Mouse (Mus musculus) liver (tissue): ENCODE measurements at regions not wholly inside any gene's neighbourhood (a gene's known extent, or its start where the extent isn't known, plus 50 kb on each side); places are given as distances from the start of the nearest gene placed in this dataset.
"Not testable (repeated sequence)": the region's sequence is repeated elsewhere in the genome, so short reads cannot be mapped to it uniquely, and the experiment has no call there.

Experiments
- DNase-seq: peaks from one replicate; pipeline ENCODE4 v3.0.0-alpha.2; 2020; ENCODE audit warnings: mixed read lengths

- no peak for DNase-seq
Observed at GRCm38 (mm10) chr9:53045788-53046187, 202.1 kb downstream of the Ddx10 start.

DNA sequence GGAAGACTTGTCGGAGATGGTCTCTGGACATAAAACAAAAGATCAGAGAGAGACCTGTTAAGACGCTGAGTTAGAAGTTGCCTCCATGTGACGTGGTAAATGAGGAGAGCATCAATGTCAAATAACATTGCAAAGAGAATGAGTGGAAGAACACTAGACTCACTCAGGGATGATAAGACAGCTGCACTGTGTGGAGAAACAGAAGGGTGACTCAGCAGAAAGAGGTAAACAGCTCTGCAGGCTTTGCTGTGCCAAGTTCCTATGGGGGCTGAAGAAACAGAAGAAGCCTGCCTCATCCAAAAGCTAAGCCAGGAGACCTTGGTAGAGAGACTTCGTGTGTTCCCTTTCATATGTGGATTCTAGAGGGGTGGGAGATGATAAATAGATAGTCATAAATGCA, 214.1 kb downstream of the Ddx10 start:
- no peak for DNase-seq

GRCm38 (mm10) chr9:53022096-53022495, 225.8 kb downstream of the Ddx10 start:
- DNase-seq: no peak

DNA sequence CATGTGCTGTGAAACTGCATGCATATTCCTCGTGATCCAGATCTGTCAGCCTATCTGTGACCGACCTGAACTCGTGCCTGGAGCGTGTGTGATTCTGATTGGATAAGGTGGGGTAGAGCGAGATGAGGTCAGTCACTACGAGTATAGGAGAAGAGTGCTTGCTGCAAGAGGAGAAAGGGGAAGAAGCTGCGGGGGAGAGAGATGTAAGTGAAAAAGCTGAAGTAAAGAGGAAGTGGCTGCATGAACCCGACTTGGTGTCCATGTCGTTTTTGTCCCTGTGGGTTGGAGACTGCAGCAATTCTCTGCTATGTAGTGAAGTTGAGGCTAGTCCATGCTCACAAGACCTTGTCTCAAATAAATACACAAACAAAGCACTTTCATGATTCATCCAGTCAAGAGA, 237.1 kb downstream of the Ddx10 start:
- DNase-seq: no peak

- no peak for DNase-seq
Observed at GRCm38 (mm10) chr9:53007395-53007794, 240.5 kb downstream of the Ddx10 start.

DNA sequence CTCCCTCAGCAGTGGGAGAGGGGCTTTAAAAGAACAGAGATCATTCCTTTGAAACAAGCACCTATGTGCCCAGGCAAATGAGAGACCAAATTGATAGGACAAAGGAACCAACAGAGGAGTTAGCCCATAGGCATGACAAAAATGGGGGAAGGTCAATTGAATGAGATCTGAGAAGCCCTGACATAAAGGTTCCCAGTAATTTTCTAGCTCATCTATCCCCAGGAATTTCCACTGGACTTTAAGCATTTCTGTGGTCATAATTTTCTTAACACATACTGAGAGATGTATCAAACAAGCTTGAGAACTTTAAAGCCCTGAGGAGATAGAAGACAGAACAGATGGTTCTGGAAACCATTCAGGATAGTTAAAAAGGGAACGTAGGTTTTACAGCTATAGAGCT, 241.8 kb downstream of the Ddx10 start:
- no peak for DNase-seq

- DNase-seq: no peak
Observed at GRCm38 (mm10) chr9:53004253-53004978, 243.4 kb downstream of the Ddx10 start.

- DNase-seq: no peak
Observed at GRCm38 (mm10) chr9:52976041-52976440, 271.8 kb downstream of the Ddx10 start.

DNA sequence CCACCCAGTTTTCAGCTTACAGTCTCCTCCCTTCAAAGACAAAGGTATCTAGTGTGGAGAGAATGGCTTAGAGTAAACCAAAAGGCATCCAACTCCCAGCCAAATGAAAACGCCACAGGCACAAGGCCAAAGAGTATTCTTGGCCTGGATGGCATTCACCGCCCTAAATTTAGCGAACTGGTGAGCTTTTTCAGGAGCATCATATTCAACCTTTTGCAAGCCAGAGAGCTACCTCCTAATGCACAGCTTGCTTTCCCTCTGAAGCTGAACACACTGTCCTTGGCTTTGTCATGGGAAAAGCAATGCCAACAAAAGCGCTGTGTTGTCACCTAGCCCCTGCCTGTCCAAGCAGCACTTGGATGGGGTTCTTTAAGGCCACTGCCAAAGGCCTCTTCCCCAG, 282.2 kb downstream of the Ddx10 start:
- no peak for DNase-seq

DNA sequence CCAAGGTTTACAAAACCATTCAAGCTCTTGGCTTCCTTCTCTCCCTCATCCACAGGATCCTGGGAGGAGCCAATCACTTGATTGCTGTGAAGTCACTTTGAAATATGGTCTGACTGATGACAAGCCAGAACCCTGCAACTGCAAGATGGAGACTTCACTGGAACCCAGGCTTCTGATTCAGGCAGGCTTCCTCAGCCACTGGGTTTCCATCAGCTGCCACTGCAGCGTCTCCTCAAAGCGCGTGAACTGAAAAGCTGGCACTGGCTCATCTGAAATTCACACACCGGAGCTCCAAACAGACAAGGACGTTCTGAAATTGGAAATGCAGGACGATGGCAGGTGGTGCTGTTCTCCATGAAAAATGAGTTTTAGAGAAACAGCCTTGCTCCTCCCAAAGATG, 280.1 kb upstream of the AI593442 start:
- no peak for DNase-seq

- no peak for DNase-seq
Observed at GRCm38 (mm10) chr9:52957245-52957644, 277.7 kb upstream of the AI593442 start.

- no peak for DNase-seq
Observed at GRCm38 (mm10) chr9:52944081-52944480, 264.5 kb upstream of the AI593442 start.

DNA sequence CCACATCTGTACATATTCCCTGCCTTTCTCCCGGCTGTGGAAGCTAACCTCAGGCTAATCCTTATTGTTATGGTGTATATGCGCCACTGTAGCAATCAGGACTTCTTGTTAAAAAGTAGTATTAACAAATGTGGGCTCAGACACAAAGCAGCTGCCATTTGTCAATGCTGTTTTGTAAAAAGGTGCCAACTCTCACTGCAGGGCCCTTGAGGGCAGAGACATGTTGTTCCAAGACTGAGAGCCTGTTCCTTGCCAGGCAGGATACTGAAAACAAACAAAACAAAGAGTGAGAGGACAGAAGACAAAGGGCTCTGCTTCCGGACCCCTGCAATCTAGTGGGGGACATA, 262.0 kb upstream of the AI593442 start:
- no peak for DNase-seq

DNA sequence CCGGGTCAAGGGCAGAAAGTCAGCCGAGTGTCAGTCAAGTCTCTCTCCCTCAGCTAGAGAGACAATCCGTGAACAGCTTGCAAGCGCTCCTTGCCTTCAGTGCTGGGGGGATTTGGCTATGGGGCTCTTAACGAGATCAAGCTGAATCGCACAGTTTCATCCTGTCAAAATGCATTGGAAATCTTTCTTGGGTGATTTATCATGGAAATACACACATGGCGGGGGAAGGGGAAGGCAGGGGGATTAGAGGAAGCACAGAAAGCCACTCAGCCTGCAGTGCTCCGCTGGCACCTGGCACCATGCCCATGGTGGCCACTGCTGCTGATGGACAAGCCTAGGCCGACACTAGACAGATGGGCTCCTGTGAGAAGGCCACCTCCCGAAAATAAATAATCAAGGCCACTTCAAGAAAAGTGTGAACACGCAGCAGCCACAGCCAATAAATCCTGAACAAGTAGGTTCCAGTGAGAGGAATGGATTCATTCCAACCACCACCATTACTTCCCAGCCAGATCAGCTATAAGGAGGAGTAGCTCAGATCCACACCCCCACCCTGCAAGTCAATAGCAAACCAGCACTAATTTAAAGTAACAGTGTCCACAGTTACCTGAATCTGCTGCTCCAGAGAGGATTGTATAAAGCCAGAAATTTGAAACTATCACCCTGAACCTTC, 261.5 kb upstream of the AI593442 start:
- DNase-seq: no peak

GRCm38 (mm10) chr9:52935082-52935481, 255.5 kb upstream of the AI593442 start:
- DNase-seq: no peak

DNA sequence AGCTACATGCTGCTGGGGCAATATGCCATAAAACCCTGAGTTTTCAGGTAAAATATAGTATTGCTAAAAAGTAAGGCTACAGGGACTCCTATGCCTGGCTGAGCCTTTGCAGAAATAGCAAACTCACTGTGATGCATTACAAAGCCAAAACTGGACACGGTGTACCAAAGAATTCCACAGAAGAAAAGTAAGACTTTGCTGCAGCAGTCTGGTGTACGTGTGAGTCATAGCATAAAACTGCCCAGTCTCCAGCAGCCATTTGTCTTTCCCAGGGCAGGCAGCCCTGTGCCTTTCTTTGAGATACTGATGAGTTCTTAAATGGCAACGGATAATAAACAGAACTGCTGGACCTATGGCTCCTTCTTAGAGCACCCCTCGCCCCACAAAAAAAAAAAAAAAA, 237.9 kb upstream of the AI593442 start:
- no peak for DNase-seq

- not testable (repeated sequence) for DNase-seq
Observed at GRCm38 (mm10) chr9:52888653-52889052, 209.1 kb upstream of the AI593442 start.

GRCm38 (mm10) chr9:52887997-52888396, 208.4 kb upstream of the AI593442 start:
- DNase-seq: not testable (repeated sequence)

DNA sequence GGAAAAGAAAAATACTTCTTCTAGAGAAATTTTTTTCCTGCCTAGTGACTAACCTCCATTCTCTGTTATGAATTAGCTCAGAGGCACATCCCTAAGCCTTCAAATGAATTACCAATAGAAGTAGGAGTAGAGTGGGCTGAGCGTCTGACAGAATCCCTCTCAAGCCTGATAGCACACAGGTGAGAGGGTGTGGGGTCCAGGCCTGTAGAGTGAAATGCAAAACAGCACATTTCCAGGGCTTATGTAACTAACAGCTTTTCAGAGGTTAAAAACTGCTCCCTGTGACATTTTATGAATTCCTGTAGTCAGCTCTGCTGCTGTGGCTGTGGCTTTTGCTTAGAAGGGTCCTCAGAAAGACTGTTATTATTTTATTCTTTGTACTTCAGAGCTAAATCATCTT, 187.7 kb upstream of the AI593442 start:
- no peak for DNase-seq

GRCm38 (mm10) chr9:52860327-52860726, 180.7 kb upstream of the AI593442 start:
- no peak for DNase-seq

- no peak for DNase-seq
Observed at GRCm38 (mm10) chr9:52858411-52858810, 178.8 kb upstream of the AI593442 start.

DNA sequence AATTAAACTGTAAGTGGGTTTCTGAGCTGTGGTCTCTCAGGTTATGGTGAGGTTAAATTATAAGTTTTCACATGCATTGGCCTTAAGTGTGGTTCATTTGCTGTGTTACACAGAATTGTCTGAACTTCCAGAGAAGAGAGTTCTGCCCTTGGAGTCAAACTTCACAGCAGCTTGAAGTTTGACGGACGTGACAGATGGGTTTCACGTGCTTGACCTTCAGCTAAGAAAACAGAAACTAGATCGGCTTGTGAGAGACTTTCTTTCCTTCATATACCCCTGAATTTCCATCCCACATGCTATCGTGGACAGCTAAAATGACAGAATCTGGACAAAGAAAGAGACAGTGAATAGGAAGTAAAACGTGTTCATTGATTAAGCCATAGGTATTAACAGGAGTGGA, 173.8 kb upstream of the AI593442 start:
- no peak for DNase-seq

DNA sequence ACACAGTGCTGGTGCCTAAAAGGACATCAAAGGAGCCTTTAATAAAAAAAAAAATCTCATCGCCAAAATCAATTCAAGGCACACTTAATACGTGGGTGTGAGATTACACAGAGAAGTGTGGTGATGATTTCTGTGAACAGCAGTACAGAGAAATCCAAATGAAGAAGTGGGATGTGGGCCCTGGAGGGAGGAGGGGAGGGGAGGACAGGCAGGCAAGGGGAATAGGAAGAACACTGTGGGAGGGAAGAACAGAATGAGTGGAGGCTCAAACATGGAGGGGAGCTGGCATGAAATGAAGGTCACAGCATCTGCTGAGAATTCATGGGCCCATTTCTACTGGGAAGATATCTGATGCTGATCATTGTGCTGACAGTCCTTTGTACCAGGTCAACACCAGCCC, 171.0 kb upstream of the AI593442 start:
- DNase-seq: no peak

GRCm38 (mm10) chr9:52849931-52850330, 170.4 kb upstream of the AI593442 start:
- DNase-seq: no peak

GRCm38 (mm10) chr9:52841105-52841504, 161.5 kb upstream of the AI593442 start:
- no peak for DNase-seq
